Mouse (Mus musculus) MEL (cell line): ENCODE data around the gene P2rx7. TPM values are rescaled to one million over a fixed set of nuclear protein-coding genes. Genes with fewer than 3 reads are reported as not detected.
A peak's percentile ranks its signal among the peaks of the same experiment; 100 is the strongest.

ENCODE experiments used
- DNase-seq: peaks from one replicate; pipeline ENCODE4 v3.0.0; 2011; ENCODE audit warnings: low read depth, low spot score
- H3K27ac ChIP-seq: 2 replicates; pipeline ENCODE4 v1.5.1; 2012; ENCODE audit warnings: low read depth, mild to moderate bottlenecking, control low read depth, low read length, moderate library complexity; ENCODE audit not compliant: control insufficient read depth
- H3K27me3 ChIP-seq, 2 experiments: fragments of 150-350 bp in 1 of 2; sonication (generic) in 1 of 2; 2 replicates each; pipeline ENCODE4 v1.6.1; 2012; ENCODE audit warnings: low read length in 2 of 2, mild to moderate bottlenecking in 2 of 2, improper control_type of control experiment in 1 of 2, moderate library complexity in 1 of 2; ENCODE audit not compliant: insufficient read depth in 2 of 2, control insufficient read depth in 1 of 2
- H3K36me3 ChIP-seq, 2 experiments: 2 replicates each; pipeline ENCODE4 v1.6.1; 2012 to 2014; ENCODE audit warnings: low read length in 2 of 2, improper control_type of control experiment in 1 of 2, inconsistent platforms in 1 of 2, mild to moderate bottlenecking in 1 of 2; ENCODE audit not compliant: insufficient read depth in 2 of 2, control insufficient read depth in 1 of 2
- H3K4me1 ChIP-seq, 2 experiments: fragments of 150-350 bp in 1 of 2; sonication (generic) in 1 of 2; 2 replicates each; pipeline ENCODE4 v1.6.1; 2012; ENCODE audit warnings: low read length in 2 of 2, improper control_type of control experiment in 1 of 2, mild to moderate bottlenecking in 1 of 2; ENCODE audit not compliant: insufficient read depth in 2 of 2, control insufficient read depth in 1 of 2
- H3K4me3 ChIP-seq, 2 experiments: fragments of 150-350 bp in 1 of 2; sonication (generic) in 1 of 2; 2 replicates each; pipeline ENCODE4 v1.5.1; 2012; ENCODE audit warnings: low read depth in 2 of 2, low read length in 2 of 2, mild to moderate bottlenecking in 2 of 2, moderate library complexity in 2 of 2, control low read depth in 1 of 2, improper control_type of control experiment in 1 of 2; ENCODE audit not compliant: control insufficient read depth in 1 of 2, insufficient read depth in 1 of 2
- H3K79me2 ChIP-seq: 2 replicates; pipeline ENCODE4 v1.6.1; 2012; ENCODE audit warnings: mild to moderate bottlenecking, low read length, moderate library complexity; ENCODE audit not compliant: control insufficient read depth, poor library complexity, insufficient read depth
- H3K9ac ChIP-seq: 2 replicates; pipeline ENCODE4 v1.6.1; 2012; ENCODE audit warnings: low read depth, mild to moderate bottlenecking, control low read depth, low read length, moderate library complexity; ENCODE audit not compliant: control insufficient read depth, poor library complexity, severe bottlenecking
- H3K9me3 ChIP-seq: fragments of 150-350 bp; sonication (generic); replicated peaks from 2 replicates; pipeline ENCODE4 v1.6.1; 2012; ENCODE audit warnings: mild to moderate bottlenecking, low read length, improper control_type of control experiment, moderate library complexity; ENCODE audit not compliant: insufficient read depth
- BHLHE40 ChIP-seq: IDR thresholded peaks from 2 replicates; pipeline ENCODE4 v1.6.1; 2012; ENCODE audit warnings: low read depth, mild to moderate bottlenecking, inconsistent platforms, low read length, improper control_type of control experiment, borderline replicate concordance
- CHD1 ChIP-seq: IDR thresholded peaks from 2 replicates; pipeline ENCODE4 v1.6.1; 2012; ENCODE audit warnings: low read depth, mild to moderate bottlenecking, inconsistent platforms, low read length, improper control_type of control experiment
- CHD2 ChIP-seq: IDR thresholded peaks from 2 replicates; pipeline ENCODE4 v1.6.1; 2011; ENCODE audit warnings: low read length, improper control_type of control experiment
- CTCF ChIP-seq, 3 experiments: IDR thresholded peaks in 2 of 3; conservative IDR thresholded peaks in 1 of 3; 2 replicates each; pipeline ENCODE4 v1.5.1; 2011 to 2012; ENCODE audit warnings: low read length in 3 of 3, low read depth in 2 of 3, mild to moderate bottlenecking in 2 of 3, improper control_type of control experiment in 1 of 3, inconsistent platforms in 1 of 3, mixed read lengths in 1 of 3, moderate library complexity in 1 of 3; ENCODE audit not compliant: control insufficient read depth in 1 of 3, insufficient read depth in 1 of 3, poor library complexity in 1 of 3, severe bottlenecking in 1 of 3
- E2F4 ChIP-seq: IDR thresholded peaks from 2 replicates; pipeline ENCODE4 v1.6.1; 2011; ENCODE audit warnings: low read depth, low read length, improper control_type of control experiment, borderline replicate concordance
- ELF1 ChIP-seq: IDR thresholded peaks from 2 replicates; pipeline ENCODE4 v1.6.1; 2014; ENCODE audit warnings: low read depth, mild to moderate bottlenecking, inconsistent platforms, low read length, improper control_type of control experiment, moderate library complexity
- EP300 ChIP-seq, 2 experiments: IDR thresholded peaks; 2 replicates each; pipeline ENCODE4 v1.6.1; 2011; ENCODE audit warnings: improper control_type of control experiment in 2 of 2, low read length in 2 of 2, low read depth in 1 of 2, mild to moderate bottlenecking in 1 of 2
- ETS1 ChIP-seq: IDR thresholded peaks from 2 replicates; pipeline ENCODE4 v1.6.1; 2012; ENCODE audit warnings: low read depth, mild to moderate bottlenecking, inconsistent platforms, low read length, improper control_type of control experiment, moderate library complexity
- GABPA ChIP-seq: IDR thresholded peaks from 2 replicates; pipeline ENCODE4 v1.6.1; 2012; ENCODE audit warnings: low read depth, mild to moderate bottlenecking, inconsistent platforms, low read length, improper control_type of control experiment, moderate library complexity
- GATA1 ChIP-seq: IDR thresholded peaks from 2 replicates; pipeline ENCODE4 v1.6.1; 2011; ENCODE audit warnings: low read depth, low read length, improper control_type of control experiment
- HCFC1 ChIP-seq: IDR thresholded peaks from 2 replicates; pipeline ENCODE4 v1.6.1; 2012; ENCODE audit warnings: low read depth, mild to moderate bottlenecking, inconsistent platforms, low read length, improper control_type of control experiment, moderate library complexity
- JUND ChIP-seq: IDR thresholded peaks from 2 replicates; pipeline ENCODE4 v1.6.1; 2011; ENCODE audit warnings: low read depth, mild to moderate bottlenecking, improper control_type of control experiment, low read length
- KAT2A ChIP-seq: conservative IDR thresholded peaks from 2 replicates; pipeline ENCODE4 v1.6.1; 2012; ENCODE audit warnings: low read depth, low read length, improper control_type of control experiment, inconsistent platforms
- MAFK ChIP-seq: IDR thresholded peaks from 2 replicates; pipeline ENCODE4 v1.6.1; 2011; ENCODE audit warnings: low read depth, mild to moderate bottlenecking, low read length, improper control_type of control experiment, borderline replicate concordance
- MAX ChIP-seq: IDR thresholded peaks from 2 replicates; pipeline ENCODE4 v1.6.1; 2011; ENCODE audit warnings: low read length, improper control_type of control experiment
- MAZ ChIP-seq: IDR thresholded peaks from 2 replicates; pipeline ENCODE4 v1.6.1; 2012; ENCODE audit warnings: low read depth, mild to moderate bottlenecking, inconsistent platforms, low read length, improper control_type of control experiment
- MEF2A ChIP-seq: IDR thresholded peaks from 2 replicates; pipeline ENCODE4 v1.6.1; 2014; ENCODE audit warnings: low read depth, mild to moderate bottlenecking, inconsistent platforms, low read length, improper control_type of control experiment; ENCODE audit not compliant: poor library complexity, insufficient replicate concordance, severe bottlenecking; ENCODE audit errors: extremely low read depth
- MXI1 ChIP-seq: IDR thresholded peaks from 2 replicates; pipeline ENCODE4 v1.6.1; 2011; ENCODE audit warnings: mild to moderate bottlenecking, low read depth, low read length, improper control_type of control experiment
- MYB ChIP-seq: IDR thresholded peaks from 2 replicates; pipeline ENCODE4 v1.6.1; 2011; ENCODE audit warnings: mild to moderate bottlenecking, low read depth, low read length, improper control_type of control experiment
- MYC ChIP-seq: IDR thresholded peaks from 2 replicates; pipeline ENCODE4 v1.6.1; 2011; ENCODE audit warnings: low read depth, mild to moderate bottlenecking, low read length, improper control_type of control experiment, moderate library complexity
- NELFE ChIP-seq: IDR thresholded peaks from 2 replicates; pipeline ENCODE4 v1.6.1; 2011; ENCODE audit warnings: low read depth, low read length, improper control_type of control experiment
- NRF1 ChIP-seq: IDR thresholded peaks from 2 replicates; pipeline ENCODE4 v1.6.1; 2014; ENCODE audit warnings: low read depth, mild to moderate bottlenecking, inconsistent platforms, low read length, improper control_type of control experiment, moderate library complexity; ENCODE audit not compliant: poor library complexity, insufficient read depth, severe bottlenecking
- POLR2A ChIP-seq, 2 experiments: IDR thresholded peaks; 2 replicates each; pipeline ENCODE4 v1.6.1; 2011 to 2012; ENCODE audit warnings: low read length in 2 of 2, mild to moderate bottlenecking in 2 of 2, control low read depth in 1 of 2, improper control_type of control experiment in 1 of 2, low read depth in 1 of 2, moderate library complexity in 1 of 2; ENCODE audit not compliant: control insufficient read depth in 1 of 2, insufficient read depth in 1 of 2, poor library complexity in 1 of 2
- POLR2AphosphoS2 ChIP-seq: IDR thresholded peaks from 2 replicates; pipeline ENCODE4 v1.6.1; 2011; ENCODE audit warnings: low read length, improper control_type of control experiment
- POLR2AphosphoS5 ChIP-seq: IDR thresholded peaks from 2 replicates; pipeline ENCODE4 v1.6.1; 2012; ENCODE audit warnings: low read depth, borderline replicate concordance, mild to moderate bottlenecking, inconsistent platforms, low read length, moderate library complexity, mixed read lengths
- RAD21 ChIP-seq: IDR thresholded peaks from 2 replicates; pipeline ENCODE4 v1.6.1; 2011; ENCODE audit warnings: mild to moderate bottlenecking, low read depth, low read length, improper control_type of control experiment
- RCOR1 ChIP-seq: IDR thresholded peaks from 2 replicates; pipeline ENCODE4 v1.6.1; 2012; ENCODE audit warnings: low read depth, mild to moderate bottlenecking, inconsistent platforms, low read length, improper control_type of control experiment
- SIN3A ChIP-seq: IDR thresholded peaks from 2 replicates; pipeline ENCODE4 v1.6.1; 2012; ENCODE audit warnings: low read length, improper control_type of control experiment, inconsistent platforms
- SMC3 ChIP-seq: IDR thresholded peaks from 2 replicates; pipeline ENCODE4 v1.6.1; 2011; ENCODE audit warnings: low read depth, low read length, improper control_type of control experiment
- TBP ChIP-seq: IDR thresholded peaks from 2 replicates; pipeline ENCODE4 v1.8.0; 2011; ENCODE audit warnings: low read depth, low read length, improper control_type of control experiment
- TCF12 ChIP-seq: IDR thresholded peaks from 2 replicates; pipeline ENCODE4 v1.6.1; 2014; ENCODE audit warnings: low read depth, mild to moderate bottlenecking, inconsistent platforms, low read length, improper control_type of control experiment, moderate library complexity
- UBTF ChIP-seq: IDR thresholded peaks from 2 replicates; pipeline ENCODE4 v1.6.1; 2012; ENCODE audit warnings: low read depth, mild to moderate bottlenecking, inconsistent platforms, low read length, improper control_type of control experiment, moderate library complexity, borderline replicate concordance; ENCODE audit not compliant: insufficient read depth
- USF1 ChIP-seq: IDR thresholded peaks from 2 replicates; pipeline ENCODE4 v1.6.1; 2014; ENCODE audit warnings: low read depth, mild to moderate bottlenecking, inconsistent platforms, low read length, improper control_type of control experiment, moderate library complexity
- USF2 ChIP-seq, 2 experiments: IDR thresholded peaks; 2 replicates each; pipeline ENCODE4 v1.6.1; 2011 to 2012; ENCODE audit warnings: improper control_type of control experiment in 2 of 2, low read length in 2 of 2, borderline replicate concordance in 1 of 2, inconsistent platforms in 1 of 2, low read depth in 1 of 2, mild to moderate bottlenecking in 1 of 2; ENCODE audit not compliant: insufficient read depth in 1 of 2
- ZC3H11A ChIP-seq: IDR thresholded peaks from 2 replicates; pipeline ENCODE4 v1.6.1; 2012; ENCODE audit warnings: low read depth, mild to moderate bottlenecking, inconsistent platforms, low read length, improper control_type of control experiment
- ZKSCAN1 ChIP-seq: IDR thresholded peaks from 2 replicates; pipeline ENCODE4 v1.6.1; 2012; ENCODE audit warnings: low read depth, mild to moderate bottlenecking, inconsistent platforms, low read length, improper control_type of control experiment, moderate library complexity
- ZMIZ1 ChIP-seq: IDR thresholded peaks from 2 replicates; pipeline ENCODE4 v1.6.1; 2012; ENCODE audit warnings: low read depth, mild to moderate bottlenecking, inconsistent platforms, low read length, improper control_type of control experiment, moderate library complexity
- ZNF384 ChIP-seq: IDR thresholded peaks from 2 replicates; pipeline ENCODE4 v1.6.1; 2012; ENCODE audit warnings: low read depth, mild to moderate bottlenecking, inconsistent platforms, low read length, improper control_type of control experiment
- polyA plus RNA-seq, 2 experiments: library from polyadenylated mRNA; stranded (reverse) in 1 of 2; unstranded in 1 of 2; fragments of >175 nt in 1 of 2; fragments of >200 nt in 1 of 2; gene quantifications; 2 replicates each; pipeline versions ENCODE4 v1.2.1 to v1.2.4; 2012; ENCODE audit warnings: low replicate concordance in 2 of 2, low read depth in 1 of 2; ENCODE audit not compliant: insufficient read length in 2 of 2, insufficient read depth in 1 of 2, missing spikeins in 1 of 2
- total RNA-seq: library from RNA; depleted of rRNA; stranded (reverse); fragments of 300-350 nt; gene quantifications from 2 replicates; pipeline ENCODE4 v1.2.3, GENCODE M21; 2012

P2rx7 gene
- total and polyA plus RNA-seq, 3 experiments = 29.3 to 254 (median 40.8) TPM

DNA sequence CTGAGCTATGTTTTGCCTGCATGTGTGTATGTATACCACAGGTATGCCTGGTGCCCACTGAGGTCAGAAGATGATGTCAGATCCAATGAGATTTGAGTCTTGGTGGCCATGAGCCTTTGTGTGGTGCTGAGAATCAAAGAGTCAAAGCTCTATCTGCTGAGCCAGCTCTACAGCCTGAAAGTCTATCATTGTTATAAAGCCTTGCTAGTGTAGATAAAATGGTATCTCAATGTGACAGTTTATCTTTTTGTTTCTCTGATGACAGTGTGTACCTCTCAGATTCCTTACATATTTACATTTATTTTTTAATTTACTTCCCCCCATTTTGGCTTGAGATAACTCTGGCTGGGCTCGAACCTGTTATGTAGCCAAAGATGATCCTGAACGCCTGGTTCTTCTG, 59.9 kb downstream of the P2rx7 start:
- Histone ChIP-seq H3K4me1 (peaks cover 37 to 55% of the 10 kb centered on the region in 2 experiments), H3K27me3 (no peaks in the 10 kb centered on the region), H3K36me3 (peaks cover 0 to 64% of the 10 kb centered on the region in 2 experiments; a peak in 2 of 4 replicates), H3K9me3 (no peaks in the 10 kb centered on the region), H3K79me2 (peaks cover 5% of the 10 kb centered on the region; the same call in 1 of the 2 replicates), H3K4me3 (no peak overlapping the region), H3K27ac (peak overlapping the region; percentile 22), H3K9ac (no peak overlapping the region)
- peak; percentile 47 for DNase-seq
- TF ChIP-seq MAX (no peak), EP300 (IDR thresholded peaks at IDR 0.05; ENCODE audit: low read depth in 1 of 2, low read length in 2 of 2) (peak; percentile 80 to 92), ELF1 (no peak), GATA1 (peak; percentile 90), POLR2AphosphoS5 (no peak), KAT2A (no peak), RCOR1 (peak; percentile 89), ETS1 (peak; percentile 88), SMC3 (no peak), CHD1 (no peak), USF1 (no peak), E2F4 (no peak), POLR2AphosphoS2 (no peak), RAD21 (no peak), UBTF (no peak), NRF1 (no peak), ZKSCAN1 (no peak), USF2 (IDR thresholded peaks at IDR 0.05; ENCODE audit: borderline replicate concordance in 1 of 2, insufficient read depth in 1 of 2, low read depth in 1 of 2, low read length in 2 of 2) (no peak), CHD2 (no peak), POLR2A (IDR thresholded peaks at IDR 0.05; ENCODE audit: control insufficient read depth in 1 of 2, insufficient read depth in 1 of 2, low read depth in 1 of 2, low read length in 2 of 2, poor library complexity in 1 of 2) (no peak), GABPA (no peak), MYB (0 out of 2 replicates have a peak, but pooled peaks have one; percentile 29), JUND (no peak), ZNF384 (no peak), NELFE (no peak), MAFK (peak; percentile 82), ZMIZ1 (no peak), TBP (no peak), TCF12 (peak; percentile 95), HCFC1 (no peak), ZC3H11A (no peak), BHLHE40 (no peak), MYC (no peak), MXI1 (no peak), MEF2A (no peak; the same call in 1 of the 2 replicates), CTCF (IDR thresholded peaks at IDR 0.05 in 2 of 3, conservative IDR thresholded peaks at IDR 0.05 in 1 of 3; ENCODE audit: control insufficient read depth in 1 of 3, insufficient read depth in 1 of 3, low read depth in 2 of 3, low read length in 3 of 3, poor library complexity in 1 of 3, severe bottlenecking in 1 of 3) (no peak), SIN3A (peak; percentile 68), MAZ (0 out of 2 replicates have a peak, but pooled peaks have one; percentile 21)
